Mouse (Mus musculus) naive thymus-derived CD4-positive, alpha-beta T cell, adult 2 months (primary cell): ENCODE results near the gene Mtmr10.

Experiments used
- DNase-seq: peaks from one replicate; pipeline ENCODE4 v3.0.0-alpha.2; 2011; ENCODE audit warnings: low read depth

Gene Mtmr10

DNA sequence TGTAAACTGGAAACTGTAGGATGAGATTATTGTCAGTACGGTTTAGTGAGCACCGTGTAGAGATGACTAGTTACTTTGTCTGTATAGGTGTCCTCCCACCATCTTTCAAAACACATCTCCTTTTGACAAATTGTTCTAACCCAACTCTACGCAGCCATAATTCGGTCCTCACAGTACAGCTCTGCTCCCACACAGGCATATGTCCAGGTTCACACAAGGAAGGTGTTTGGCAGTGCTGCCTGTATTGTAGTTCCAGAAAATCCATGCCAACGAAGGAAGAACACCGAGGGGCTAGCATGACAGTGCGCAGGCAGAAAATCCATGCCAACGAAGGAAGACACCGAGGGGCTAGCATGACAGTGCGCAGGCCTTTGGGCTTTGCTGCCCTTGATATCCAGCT, 4.3 kb downstream of the Mtmr10 start:
- no peak for DNase-seq

DNA sequence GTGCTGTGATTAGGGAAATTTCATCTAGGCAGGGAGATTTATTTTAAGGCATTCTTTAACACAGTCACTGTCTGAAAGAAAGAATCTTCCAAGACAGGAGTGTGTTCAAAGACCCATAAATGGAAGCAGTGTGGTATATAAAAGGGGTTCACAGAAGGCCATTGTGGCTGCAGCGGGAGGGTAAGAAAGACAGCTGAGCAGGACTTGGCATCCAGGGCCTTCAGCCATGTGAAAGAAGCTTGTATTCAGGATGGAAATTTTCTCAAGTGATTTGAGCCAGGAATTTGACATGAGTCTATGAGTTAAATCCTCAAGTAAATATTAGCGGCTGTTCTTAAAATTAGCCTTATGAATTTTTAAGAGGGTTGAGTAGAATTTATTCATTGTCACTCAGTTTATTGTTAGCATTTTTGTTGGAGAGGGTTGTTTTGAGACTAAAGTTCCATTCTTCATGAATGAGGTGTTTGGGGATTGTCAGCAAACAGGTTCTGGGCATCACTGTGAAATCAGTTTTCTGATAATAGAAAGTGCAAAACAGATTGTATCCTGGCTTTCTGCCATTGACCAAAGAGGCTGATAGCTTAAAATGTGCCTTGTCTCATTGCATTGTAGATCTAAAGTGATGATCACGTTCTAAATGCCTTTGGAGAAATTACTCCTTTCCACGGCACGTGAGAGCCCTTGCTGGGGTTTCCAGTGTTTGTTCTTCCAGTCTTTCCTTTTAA, 9.0 kb downstream of the Mtmr10 start:
- no peak for DNase-seq

DNA sequence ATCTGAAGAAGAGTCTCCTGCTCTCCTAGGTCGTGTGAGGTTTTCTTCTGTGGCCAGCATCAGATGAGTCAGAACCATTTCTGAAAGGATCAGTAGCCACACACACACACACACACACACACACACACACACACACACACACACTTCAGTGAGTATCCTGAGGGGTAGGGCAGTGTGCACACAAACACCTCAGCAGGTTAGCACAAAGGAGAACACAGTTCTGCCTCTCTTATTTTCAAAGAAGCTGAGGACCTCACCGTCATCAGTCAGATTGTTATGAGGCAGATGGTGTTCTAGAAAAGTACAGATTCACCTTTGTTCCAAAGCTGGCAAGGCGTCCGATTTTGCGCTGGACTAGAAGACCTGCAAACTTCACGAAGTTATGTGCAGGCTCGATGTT, 22.8 kb downstream of the Mtmr10 start:
- no peak for DNase-seq

DNA sequence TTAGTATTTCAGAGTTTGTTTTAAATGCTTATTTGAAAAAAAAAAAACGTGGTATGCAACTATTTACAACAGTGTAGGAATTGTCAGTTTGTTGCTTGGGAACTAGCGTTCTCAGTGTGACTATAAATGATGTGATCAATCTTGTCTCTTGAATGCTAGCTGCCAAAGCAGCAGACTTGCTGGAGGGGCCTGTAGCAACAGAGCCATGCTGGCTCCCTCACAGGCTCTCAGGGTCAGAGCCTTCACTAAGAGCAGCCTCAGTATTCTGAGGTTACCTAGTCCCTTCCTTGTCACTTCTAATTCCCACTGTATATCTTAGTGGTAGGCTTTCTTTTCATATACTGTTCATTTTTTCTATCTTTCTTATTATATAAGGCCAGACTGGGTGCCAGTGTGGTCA, 23.3 kb downstream of the Mtmr10 start:
- DNase-seq: no peak

DNA sequence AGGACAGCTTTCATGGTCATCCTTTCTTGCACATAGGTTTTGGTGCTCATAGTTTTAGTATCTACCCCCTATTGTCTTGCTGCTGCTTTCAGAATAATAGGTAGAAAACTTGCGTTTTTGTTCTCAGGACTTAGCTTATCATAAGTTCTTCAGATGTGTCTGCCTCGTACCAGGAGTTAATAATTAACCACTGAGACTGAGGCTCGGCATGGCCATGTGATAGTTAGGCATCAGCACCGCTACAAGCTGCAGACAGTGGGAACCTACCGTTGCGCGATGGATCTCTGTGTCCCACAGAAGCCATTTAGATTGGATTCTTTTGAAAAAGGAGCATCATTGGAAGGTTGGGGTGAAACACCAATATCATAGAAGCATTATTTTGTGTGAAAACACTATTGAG, 25.4 kb downstream of the Mtmr10 start:
- DNase-seq: no peak

DNA sequence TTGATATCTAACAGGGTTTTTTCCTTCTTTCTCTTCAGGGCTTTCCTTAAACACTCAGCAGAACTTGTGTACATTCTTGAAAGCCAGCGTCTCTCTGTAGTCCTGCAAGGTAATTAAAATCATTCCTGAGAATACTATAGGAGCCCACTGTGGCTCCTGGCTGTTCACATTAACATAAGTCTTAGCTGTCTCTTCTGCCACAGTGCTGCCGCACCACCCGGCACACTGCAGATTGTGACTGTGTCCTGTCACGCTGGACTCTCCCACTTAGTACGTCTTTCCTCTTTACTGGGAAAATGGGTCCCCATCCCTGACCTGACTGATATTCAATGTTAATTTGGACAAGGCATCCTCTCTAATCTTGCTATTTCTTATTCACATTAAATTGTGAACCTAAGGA, 33.7 kb downstream of the Mtmr10 start:
- no peak for DNase-seq

DNA sequence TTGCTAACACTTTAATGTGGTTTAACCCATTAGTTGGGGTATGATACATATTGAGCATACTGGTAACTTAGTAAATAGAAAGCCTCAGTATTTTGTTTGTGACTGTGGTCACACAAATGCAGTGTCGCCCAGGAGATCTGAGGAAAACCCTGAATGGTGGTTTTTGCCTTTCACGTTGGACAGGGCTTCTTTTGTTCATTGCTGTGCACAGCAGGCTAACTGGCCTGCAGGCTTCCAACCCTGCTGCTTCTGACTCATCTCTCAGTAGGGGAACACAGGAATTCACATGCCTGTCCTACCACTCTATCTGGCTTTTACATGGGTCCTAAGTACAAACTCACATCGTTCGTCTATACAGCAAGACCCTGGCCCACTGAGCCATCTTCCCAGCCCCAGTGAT, 34.2 kb downstream of the Mtmr10 start:
- DNase-seq: no peak

DNA sequence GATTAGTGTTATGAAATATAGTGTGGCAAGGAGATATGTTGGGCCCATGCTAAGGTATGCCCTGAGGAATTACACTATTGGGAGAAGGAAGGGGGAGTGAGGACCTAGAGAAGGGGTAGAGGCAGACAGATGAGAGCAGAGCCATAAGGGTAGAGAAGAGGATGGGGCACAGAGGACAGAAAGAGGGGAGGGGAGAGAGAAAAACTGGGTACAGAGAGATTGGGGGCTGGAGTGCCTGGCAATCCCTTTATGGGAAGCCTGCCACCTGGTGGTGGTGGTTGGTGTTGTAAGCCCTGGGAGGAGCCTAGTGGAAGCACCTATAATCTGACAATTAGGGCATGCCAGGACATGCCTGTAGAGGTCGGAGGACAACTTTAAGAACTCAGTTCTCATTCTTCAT, 39.4 kb downstream of the Mtmr10 start:
- peak; percentile 92 for DNase-seq

DNA sequence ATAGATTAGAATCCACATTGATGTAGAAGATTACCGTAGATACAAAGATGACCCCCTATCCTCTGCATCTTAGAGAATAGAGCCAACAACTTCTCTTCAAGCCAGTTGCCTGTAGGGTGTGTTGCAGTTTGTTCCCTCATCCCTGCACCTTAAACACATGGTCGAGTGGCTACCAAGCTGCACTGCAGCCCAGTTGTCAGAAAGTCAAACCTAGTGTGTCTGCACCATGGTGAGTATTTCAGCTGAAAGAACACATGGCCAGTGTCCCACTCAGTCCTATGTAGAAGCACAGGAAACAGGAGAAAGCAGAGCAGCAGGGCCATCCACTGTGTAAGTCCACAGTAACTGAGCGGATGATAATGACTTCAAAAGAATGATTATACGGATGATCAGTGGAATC, 40.0 kb downstream of the Mtmr10 start:
- peak; percentile 9 for DNase-seq

DNA sequence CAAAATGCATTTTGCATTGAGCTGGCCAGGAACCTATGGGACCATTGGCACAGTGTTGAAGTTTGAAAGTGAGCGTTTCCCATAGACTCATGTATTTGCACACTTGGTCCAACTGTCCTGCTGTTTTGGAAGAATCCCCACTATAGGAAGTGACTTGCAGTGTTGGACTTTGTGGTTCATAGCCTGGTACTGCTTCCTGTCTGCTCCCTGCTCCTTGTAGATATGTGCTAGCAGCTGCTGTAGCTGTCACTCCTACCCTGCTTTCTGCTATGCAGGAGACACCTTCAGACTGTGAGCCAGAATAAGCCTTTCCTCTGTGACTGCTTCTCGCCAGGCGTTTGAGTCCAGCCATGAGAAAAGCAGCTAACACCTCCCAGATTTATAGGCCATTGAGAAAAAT, 43.9 kb downstream of the Mtmr10 start:
- DNase-seq: no peak

DNA sequence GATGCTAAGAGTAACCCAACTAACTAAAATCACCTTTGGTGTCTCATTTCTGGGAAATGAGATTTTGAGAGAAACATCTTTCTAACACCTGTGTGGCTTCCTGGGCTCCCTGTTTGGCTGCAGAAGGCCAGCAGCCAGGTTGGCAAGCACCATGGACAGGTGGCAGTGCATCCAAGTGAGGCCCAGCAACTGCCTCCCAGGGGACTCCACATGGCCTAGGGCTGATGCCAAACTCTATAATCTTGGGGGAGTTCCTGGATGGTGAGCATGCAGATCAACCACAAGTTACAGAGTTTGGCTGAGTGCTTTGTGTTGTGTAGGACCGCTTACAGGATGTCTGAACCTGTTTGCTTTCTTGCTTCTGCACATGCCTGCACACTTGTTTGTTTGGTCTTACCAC, 45.2 kb downstream of the Mtmr10 start:
- DNase-seq: no peak

DNA sequence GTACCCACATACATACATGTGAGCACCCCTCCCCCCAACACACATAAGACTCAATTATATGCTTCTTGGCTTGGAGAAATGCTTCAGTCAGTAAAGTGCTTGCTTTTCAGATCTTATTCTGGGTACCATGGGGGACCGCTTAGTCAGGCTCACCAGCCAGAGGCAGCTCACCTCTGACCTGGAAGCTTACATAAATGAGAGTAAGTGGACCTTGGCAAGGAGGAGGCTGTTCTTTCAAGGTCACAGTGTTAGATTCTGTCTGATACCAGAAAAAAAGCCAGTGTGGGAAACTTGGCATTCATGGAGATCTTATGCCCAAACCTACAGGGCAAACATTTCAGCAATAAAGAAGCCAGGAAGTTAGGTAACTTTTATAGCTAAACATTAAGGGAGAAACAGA, 60.4 kb downstream of the Mtmr10 start:
- DNase-seq: no peak

DNA sequence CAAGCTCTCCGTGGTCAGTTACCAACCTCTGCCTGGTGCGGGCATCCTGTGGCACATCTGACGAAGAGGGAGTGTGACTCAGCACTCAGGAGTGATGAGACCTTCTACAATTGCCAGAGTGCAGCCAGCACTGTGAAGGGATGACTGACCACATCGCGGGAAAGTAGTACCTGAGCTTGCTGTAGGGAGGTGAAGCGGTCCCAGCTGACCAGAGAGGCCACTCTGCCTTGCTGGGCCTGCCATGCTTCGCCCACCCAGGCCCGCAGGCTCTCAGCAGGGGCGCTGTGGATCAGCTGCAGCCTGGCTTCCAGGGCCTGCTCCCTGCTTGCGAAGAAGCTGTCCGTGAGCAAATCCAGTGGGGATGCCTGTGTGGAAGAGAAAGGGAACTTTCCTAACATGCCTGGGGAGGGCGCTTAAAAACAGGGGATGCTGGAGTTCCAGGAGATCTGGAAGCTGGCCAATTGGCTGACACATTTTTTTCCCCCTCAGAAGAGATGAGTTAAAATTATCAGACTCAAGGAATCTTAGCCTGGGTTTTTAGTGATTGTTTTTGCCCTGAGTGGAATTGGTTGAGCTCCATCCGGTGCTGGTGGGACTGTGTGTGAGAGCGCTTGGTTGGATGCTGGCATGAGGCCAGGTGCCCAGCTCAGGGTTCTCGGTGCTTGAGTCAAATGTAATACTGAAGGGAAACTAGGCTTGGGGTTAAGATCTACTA, 61.9 kb downstream of the Mtmr10 start:
- DNase-seq: no peak

DNA sequence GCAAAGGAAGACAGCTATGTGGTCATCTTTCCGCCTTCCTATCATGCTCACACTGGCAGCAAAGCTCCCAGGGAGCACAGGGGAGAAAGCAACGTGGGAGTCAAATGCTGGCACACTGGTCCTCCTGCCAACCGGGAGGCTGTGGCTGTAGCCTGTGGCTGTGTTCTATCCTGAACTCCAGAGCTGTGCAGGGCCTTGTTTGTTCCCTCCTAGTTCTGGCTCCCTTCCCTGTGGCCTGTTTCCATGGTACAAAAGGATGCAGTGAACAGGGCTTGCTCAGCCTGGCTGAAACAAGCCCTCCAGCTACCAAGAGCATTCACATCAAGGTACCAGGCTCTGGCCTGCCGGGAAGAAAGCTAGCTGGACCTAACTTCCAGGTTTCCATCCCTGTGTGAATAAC, 63.6 kb downstream of the Mtmr10 start:
- DNase-seq: no peak

DNA sequence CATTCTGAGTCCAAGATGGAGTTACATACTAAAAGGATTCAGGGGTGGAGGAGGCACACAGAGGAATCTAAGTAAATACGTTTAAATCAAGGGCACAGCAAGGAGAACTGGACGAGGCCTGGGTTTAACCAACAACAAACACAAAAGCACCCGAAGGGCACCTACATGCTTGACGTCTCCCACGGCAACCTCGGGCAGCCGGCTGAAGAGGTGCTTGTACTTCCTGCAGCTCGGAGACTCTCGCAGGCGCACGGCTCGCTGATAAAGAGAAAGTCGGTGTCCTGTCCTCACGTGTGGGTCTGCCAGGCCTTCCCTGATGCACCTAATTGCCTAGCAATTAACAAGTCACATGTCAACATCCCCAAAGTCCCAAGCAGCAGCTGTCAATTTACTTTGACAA, 66.8 kb downstream of the Mtmr10 start:
- no peak for DNase-seq

DNA sequence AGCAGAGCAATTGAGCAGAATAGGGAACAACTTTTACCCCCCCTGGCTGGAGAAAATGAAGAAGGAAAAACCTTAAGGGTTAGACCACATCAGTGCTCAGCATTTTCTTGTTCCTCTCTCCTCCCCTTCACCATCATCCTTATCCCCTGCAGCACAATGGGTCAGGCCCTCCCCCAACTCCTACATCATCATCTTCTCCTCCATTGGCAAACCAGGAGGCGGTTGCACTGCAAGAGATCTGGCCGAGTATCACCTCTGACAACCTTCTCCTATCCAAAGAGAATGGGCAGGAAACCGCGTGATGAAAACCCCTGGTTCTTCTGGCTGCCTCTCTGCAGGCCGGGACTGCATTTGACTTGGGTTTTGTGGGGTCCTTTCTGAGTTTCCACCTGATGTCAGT, 69.2 kb downstream of the Mtmr10 start:
- DNase-seq: no peak

DNA sequence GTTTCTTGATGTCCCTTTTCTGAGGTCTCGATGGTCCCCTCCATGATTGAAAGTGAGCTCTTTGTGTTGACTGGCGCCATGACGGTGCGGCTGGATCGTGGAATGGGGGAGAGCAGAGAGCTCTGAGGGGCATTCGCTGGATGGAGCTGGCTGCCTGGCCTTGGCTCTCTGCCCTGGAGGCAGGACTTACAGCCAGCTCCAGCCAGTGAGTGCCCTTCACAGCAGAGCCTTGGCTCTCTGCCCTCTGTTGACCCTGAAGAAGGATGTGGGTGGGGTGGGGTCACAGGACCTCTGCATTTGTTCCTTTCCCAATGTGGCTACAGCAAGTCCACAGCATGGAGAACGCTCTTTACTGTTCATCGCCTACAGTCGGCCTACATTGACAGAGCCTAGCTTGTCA, 70.0 kb downstream of the Mtmr10 start:
- no peak for DNase-seq

DNA sequence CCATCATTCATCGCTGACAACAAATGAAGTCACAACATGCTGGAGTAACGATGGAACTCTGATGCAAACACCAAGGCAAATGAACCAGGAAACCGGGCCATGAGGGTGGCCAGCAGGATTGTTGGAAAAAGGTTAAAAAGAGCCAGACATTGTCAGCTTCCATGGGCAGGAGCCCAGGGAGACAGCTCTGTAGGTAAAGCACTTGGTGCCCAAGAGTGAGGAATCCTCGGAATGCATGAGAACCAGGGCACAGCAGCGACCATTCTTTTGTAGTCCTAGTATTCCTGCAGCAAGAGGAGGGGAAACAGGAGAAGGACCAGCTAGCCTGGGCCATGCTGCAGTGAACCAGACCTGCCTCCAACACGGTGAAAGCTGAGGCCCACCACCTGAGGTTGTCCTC, 71.2 kb downstream of the Mtmr10 start:
- DNase-seq: no peak

DNA sequence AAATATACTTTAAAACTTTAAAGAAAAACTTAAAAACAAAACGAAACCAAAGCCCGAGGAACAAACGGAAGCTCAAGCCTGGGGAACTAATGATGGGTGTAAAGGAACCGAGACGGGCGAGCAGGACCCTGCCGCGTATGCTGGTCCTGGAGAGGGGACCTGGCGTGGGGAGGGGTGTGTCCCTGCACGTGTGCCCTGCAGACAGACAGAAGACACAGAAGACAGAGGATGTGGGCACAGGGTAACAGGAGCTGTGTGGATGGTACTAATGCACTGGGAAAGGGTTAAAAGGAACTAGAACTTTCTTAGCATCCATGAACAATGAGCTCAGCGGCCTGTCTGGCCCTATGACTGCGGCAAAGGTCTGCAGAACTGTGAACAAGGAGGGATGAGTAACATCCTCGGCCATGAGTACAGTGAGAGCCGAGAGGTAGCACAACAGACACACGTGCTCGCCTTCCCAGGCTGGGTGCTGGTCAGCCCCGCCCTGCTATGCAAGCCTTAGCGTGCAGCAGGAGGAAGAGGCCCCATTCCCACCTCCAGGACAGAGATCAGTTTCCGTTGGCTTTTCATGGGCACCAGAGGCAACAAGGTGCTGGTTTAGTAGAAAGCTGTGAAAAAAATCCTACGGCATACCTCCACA, 72.6 kb downstream of the Mtmr10 start:
- no peak for DNase-seq

DNA sequence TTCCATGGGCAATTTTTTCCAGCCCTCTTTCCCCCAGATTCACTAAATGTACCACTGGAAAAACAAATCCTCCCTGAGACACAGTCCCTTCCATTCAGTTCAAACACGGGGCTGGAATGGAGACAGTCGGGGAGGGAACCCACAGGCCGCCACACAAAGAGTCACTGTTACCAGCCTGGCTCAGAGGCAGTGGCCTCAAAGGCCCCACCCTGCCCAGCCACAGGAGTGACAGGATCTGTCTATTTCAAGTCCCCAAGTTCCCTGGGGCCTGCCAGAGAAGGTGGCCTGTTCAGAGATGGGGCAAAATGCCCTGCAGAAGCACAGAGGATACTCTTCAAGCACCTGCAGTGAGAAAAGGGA, 73.1 kb downstream of the Mtmr10 start:
- DNase-seq: no peak

DNA sequence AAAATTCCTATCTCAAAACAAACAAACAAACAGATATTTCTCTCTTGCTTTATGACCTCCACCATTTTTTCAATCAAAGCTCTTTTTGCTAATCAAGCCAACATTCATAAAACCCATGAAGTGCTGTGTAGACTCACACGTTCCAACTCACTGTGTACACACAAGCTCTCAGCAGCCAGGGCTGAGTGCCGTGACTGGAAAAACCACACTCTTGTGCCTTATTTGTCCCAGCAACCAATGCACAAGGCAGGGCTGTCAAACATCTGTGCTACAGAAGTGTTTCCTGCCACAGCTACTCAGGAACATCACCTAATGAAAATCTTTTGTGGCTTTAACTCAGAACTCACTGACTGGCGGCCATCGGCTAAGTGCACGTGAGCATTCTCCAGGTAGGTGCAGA, 78.4 kb downstream of the Mtmr10 start:
- no peak for DNase-seq

DNA sequence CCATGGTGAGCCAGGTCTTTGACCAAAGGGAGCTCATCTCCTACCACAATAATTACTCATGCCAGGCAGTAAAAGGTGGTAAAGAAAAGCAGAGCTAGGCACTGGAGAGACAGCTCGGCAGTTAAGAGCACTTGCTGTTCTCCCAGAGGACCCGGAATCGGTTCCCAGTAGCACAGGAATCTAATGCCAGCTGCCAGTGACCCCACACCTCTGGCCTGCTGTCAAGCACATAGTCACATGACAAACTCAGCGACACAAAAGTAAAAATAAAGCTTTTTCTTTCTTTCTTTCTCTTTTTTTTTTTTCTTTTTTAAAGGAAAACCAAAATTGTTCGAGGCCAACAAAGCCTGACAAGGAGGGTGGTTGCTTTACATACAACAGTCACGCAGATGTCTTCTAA, 82.4 kb downstream of the Mtmr10 start:
- DNase-seq: no peak
